Mouse (Mus musculus): ENCODE results near the gene Isl2.

Isl2 gene

GRCm38 (mm10) chr9:55543703-55544401 is 5.4 kb downstream of the Isl2 start:
- ChIA-PET CTCF (no interaction called here), POLR2A (interaction anchor here in 1 of 4 experiments (2.3 to 3.1 kb wide), 2 partner anchors 12 kb away, joined by 8 to 12 read pairs; no protein-coding TSS in a partner anchor)

DNA sequence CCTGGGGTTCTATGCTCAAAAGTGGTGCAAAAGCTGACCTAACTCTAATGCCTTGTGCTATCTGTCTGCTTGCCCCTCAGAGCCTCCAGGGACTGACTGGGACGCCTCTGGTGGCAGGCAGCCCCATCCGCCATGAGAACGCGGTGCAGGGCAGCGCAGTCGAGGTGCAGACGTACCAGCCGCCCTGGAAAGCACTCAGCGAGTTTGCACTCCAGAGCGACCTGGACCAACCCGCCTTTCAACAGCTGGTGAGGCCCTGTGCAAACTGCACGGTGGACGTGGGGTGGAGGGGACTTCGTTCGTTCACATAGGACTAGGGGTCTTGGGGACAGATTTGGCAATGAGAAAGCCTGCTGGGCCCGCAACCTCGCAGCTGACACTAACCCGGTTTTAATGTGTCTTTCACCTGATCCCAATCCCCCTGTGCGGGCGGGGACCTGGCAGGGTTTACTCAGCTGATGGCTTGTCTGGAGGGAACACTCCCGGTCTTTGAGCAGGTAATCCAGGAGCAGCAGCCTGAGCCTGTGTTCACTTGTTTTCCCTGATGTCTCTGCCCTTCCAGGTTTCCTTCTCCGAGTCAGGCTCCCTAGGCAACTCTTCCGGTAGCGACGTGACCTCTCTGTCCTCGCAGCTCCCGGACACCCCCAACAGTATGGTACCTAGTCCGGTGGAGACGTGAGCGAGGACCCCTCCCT is 6.5 kb downstream of the Isl2 start:
- ChIA-PET CTCF (interaction anchor here in 2 of 4 experiments (0.5 to 1.0 kb wide), 2 partner anchors 11 to 136 kb away, joined by 3 read pairs; no protein-coding TSS in a partner anchor), POLR2A (interaction anchor here (1.1 to 2.3 kb wide), 4 partner anchors 11 to 781 kb away, joined by 3 to 8 read pairs (median 4); partner anchors contain the start of gene Crabp1 (in 1 of the 4))

GRCm38 (mm10) chr9:55545556-55546175 is 7.2 kb downstream of the Isl2 start:
- ChIA-PET CTCF (interaction anchor here in 2 of 4 experiments (0.5 to 1.0 kb wide), 2 partner anchors 10 to 137 kb away, joined by 3 read pairs; no protein-coding TSS in a partner anchor), POLR2A (interaction anchor here (1.1 to 2.3 kb wide), 4 partner anchors 10 to 781 kb away, joined by 3 to 8 read pairs (median 4); partner anchors contain the start of gene Crabp1 (in 1 of the 4))

DNA sequence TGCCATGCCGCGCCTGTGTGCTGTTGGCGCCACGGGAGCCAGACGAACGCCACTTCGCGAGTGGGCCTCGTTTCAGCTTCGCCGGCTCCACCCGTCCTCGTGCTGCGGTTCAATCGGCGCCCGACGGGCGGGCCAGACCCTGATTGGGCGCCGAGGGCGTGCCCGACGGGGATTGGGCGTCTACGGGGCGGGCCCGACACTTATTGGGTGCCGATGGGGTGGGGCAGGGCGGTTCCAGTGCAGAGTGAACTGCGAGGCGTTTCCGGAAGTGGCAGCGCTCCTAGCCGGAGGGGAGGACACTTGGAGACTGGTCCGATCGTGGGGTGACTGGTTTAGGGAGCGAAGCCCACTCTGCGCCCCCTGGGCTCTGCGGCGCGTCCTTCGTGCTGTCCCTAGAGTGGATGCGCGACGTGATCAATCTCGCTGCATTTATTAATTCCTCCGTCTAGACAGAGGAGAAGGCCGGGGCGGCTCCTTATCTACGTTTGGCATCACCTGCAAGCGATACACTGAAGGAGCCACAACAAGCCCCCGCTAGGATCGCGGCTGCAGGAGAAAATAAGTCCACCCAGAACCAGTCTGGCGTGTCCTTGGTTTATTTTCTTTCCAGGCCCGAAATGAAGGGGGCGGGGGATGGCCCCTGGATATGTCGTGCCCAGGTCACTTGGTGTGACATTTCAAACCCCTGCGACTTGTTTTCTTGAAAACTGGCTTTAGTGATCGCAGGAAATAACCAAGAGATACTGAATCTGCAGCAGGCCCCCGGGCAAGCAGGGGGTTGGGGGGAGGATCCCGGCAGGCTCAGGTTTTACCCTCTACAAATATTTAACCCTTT is 7.9 kb downstream of the Isl2 start:
- CTCF ChIA-PET = no interaction called here
- POLR2A ChIA-PET = interaction anchor here in 3 of 4 experiments (0.7 to 2.3 kb wide), 4 partner anchors 9 to 782 kb away, joined by 3 to 8 read pairs (median 4); partner anchors contain the start of gene Crabp1 (in 1 of the 3)

GRCm38 (mm10) chr9:55548871-55549270 is 10.4 kb downstream of the Isl2 start:
- POLR2A ChIA-PET = interaction anchor here in 3 of 4 experiments (0.6 to 1.4 kb wide), 6 partner anchors 8 to 389 kb away, joined by 3 to 4 read pairs (median 4); partner anchors contain the start of genes Etfa (in 1 of the 3) and Scaper (in 1 of the 3)
- CTCF ChIA-PET = interaction anchor here in 1 of 4 experiments (0.6 to 1.2 kb wide), 2 partner anchors 15 to 370 kb away, joined by 3 to 5 read pairs; no protein-coding TSS in a partner anchor

DNA sequence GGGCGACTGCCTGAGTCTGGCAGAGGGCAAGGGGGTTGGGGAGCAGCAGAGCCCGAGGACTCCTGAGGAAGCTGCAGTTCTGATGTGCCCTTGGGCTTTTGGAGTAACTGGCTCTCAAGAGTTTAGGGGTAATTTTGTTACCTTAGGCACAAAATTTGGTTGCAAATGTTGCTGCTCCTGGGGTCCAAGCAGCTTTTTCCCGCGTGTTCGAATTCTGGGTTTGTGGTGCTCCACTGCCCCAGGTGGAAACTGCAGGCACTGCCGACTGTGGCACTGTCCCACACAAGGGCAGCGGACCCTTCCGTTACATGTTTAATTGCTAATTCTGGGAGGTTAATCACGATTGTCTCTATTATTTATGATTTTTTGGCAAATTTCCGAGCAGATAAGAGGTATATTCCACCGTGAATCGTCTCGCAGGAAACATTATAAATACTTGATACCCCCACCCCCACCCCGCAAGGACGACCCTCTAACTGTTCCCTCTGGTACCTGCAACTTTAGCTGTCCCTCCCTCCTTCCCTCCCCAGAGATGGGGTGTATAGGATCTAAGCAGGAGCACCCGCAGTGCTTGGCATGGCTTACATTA is 10.9 kb downstream of the Isl2 start:
- ChIA-PET CTCF (interaction anchor here in 1 of 4 experiments (0.6 to 1.2 kb wide), 2 partner anchors 370 to 389 kb away, joined by 3 to 5 read pairs; partner anchors contain the start of gene Scaper), POLR2A (interaction anchor here in 2 of 4 experiments (0.7 to 1.4 kb wide), 3 partner anchors 9 to 38 kb away, joined by 3 to 4 read pairs (median 4); partner anchors contain the start of gene Etfa (in 1 of the 2))

DNA sequence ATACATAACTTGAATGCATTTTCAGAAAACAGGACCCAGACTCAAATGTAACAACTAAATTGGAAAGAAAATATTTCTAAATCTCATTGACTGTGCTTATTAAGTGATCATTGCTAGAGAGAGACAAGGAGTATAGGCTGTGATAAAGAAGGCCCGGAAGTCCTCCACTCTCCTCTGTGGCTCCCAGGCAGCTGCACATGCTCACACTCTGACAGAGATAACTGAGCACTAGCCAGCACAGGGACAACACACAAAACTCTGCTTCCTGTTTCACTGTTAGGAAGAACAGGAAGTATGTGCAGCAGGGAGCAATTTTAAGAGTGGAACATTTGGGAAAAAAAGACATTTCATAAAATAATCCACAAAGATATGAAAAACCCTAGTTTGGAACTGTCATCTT is 16.5 kb downstream of the Isl2 start:
- CTCF ChIA-PET = no interaction called here
- POLR2A ChIA-PET = interaction anchor here in 1 of 4 experiments (2.7 kb wide), 1 partner anchor 10 kb away, joined by 8 read pairs; no protein-coding TSS in a partner anchor

DNA sequence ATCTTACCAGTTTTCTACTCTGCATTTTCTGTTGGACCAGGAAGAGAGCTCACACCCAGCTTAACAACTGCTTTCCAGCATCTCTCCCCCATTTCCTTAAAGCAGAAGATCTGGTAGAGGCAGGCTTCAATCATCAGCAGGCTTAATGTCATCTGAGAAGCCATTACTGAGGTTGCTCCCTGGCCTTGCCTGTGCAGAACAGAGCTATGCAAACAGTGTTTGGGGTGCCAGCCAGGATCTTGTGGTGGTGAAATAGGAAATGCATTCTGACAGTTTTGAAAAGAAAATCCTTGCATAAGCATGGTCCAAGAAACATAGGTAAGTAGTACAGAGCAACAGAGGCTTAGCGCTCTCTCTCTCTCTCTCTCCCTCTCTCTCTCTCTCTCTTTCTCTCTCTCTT is 22.5 kb downstream of the Isl2 start:
- CTCF ChIA-PET = interaction anchor here in 1 of 4 experiments (0.7 kb wide), 1 partner anchor 68 kb away, joined by 3 read pairs; no protein-coding TSS in a partner anchor
- POLR2A ChIA-PET = interaction anchor here in 2 of 4 experiments (0.5 to 1.5 kb wide), 2 partner anchors 10 to 377 kb away, joined by 3 to 4 read pairs; partner anchors contain the start of gene Scaper (in 1 of the 2)

DNA sequence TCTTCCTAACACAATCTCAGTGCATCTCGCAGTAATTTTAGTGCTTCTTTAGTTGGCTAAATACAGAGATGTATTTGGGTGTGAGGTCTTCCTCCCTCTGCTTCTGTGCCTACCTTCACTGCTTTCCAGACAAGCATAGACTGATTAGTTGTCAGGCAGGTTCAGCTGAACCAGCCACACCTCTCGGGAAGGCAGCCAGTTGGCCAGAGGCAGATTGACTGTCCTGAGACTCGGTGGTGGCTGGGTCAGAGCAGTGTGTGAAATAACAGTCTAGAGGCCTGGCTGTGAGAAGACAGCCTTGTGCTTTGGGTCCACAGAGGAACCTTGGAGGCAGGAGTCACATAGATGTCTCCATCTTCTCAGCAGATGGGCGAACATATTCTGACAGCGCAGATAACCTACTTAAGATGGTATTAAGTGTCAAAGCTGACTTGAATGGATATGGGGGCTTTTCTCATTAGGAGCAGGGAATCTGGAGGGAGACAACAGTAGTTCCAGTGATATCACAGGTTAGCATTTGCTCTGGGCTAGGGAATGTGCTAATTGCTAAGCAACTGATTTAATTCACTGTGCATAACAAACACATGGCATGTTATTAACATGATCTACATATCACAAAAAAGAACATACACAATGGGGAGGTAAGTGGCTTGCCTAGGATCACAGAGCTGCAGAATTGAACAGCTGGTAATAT is 30.1 kb downstream of the Isl2 start:
- POLR2A ChIA-PET = interaction anchor here in 1 of 4 experiments (0.6 kb wide), 1 partner anchor 186 kb away, joined by 4 read pairs; no protein-coding TSS in a partner anchor
- CTCF ChIA-PET = no interaction called here

GRCm38 (mm10) chr9:55571071-55571470 is 32.6 kb downstream of the Isl2 start:
- POLR2A ChIA-PET = interaction anchor here in 1 of 4 experiments (1.6 kb wide), 1 partner anchor 10 kb away, joined by 4 read pairs; no protein-coding TSS in a partner anchor
- CTCF ChIA-PET = no interaction called here

- POLR2A ChIA-PET = interaction anchor here in 1 of 4 experiments (1.0 kb wide), 1 partner anchor 47 kb away, joined by 3 read pairs; no protein-coding TSS in a partner anchor
- CTCF ChIA-PET = no interaction called here
Observed at GRCm38 (mm10) chr9:55576571-55576970, 38.1 kb downstream of the Isl2 start.

GRCm38 (mm10) chr9:55581414-55581813 is 42.9 kb downstream of the Isl2 start:
- ChIA-PET POLR2A (interaction anchor here in 1 of 4 experiments (1.6 kb wide), 1 partner anchor 11 kb away, joined by 4 read pairs; no protein-coding TSS in a partner anchor), CTCF (no interaction called here)

- CTCF ChIA-PET = interaction anchor here in 2 of 4 experiments (0.7 kb wide), 2 partner anchors 123 to 533 kb away, joined by 3 to 4 read pairs; no protein-coding TSS in a partner anchor
- POLR2A ChIA-PET = no interaction called here
Observed at GRCm38 (mm10) chr9:55586141-55586540, 47.7 kb downstream of the Isl2 start.

All from embryonic stem cell, embryonic (primary cell).